17 mouse cellular contexts compared by ENCODE assay signal in genomic region chr1:81637357-81637756, GRCm38 (mm10).
"Had no signal": no experiment of that assay in that cellular context is flagged by ENCODE, and none has a peak within 500 bp of the region (broad histone marks: within the 10 kb centered on the region; RNA-seq: fewer than 3 reads in every experiment).

No protein-coding gene starts in this region.

- H3K4me3 ChIP-seq: neural tube, embryonic 12.5 days; neural tube, embryonic 13.5 days; neural tube, embryonic 15.5 days; stomach, embryonic 15.5 days had no signal

- H3K9ac ChIP-seq: neural tube, embryonic 12.5 days; neural tube, embryonic 13.5 days; neural tube, embryonic 15.5 days; stomach, embryonic 15.5 days had no signal

- H3K9me3 ChIP-seq: neural tube, embryonic 12.5 days; neural tube, embryonic 13.5 days; neural tube, embryonic 15.5 days; stomach, embryonic 15.5 days had no signal

- H3K4me2 ChIP-seq: neural tube, embryonic 12.5 days; neural tube, embryonic 13.5 days; neural tube, embryonic 15.5 days; stomach, embryonic 15.5 days had no signal

- H3K27ac ChIP-seq: neural tube, embryonic 12.5 days; neural tube, embryonic 13.5 days; neural tube, embryonic 15.5 days; stomach, embryonic 15.5 days; stomach, postnatal 0 days had no signal

- DNase-seq: retina, postnatal 1 day; right cerebral cortex, adult 18-20 months; right cerebral cortex, postnatal 14 days; right cerebral cortex, postnatal 25 days; right cerebral cortex, postnatal 4 days; spleen, adult 18-20 months; thymus, adult 18-20 months; thymus, adult 2 months; thymus, postnatal 14 days; thymus, postnatal 25 days; thymus, postnatal 36 days; thymus, postnatal 4 days had no signal

- H3K4me1 ChIP-seq: neural tube, embryonic 12.5 days; neural tube, embryonic 13.5 days; neural tube, embryonic 15.5 days; stomach, embryonic 15.5 days had no signal

- H3K36me3 ChIP-seq: neural tube, embryonic 12.5 days; neural tube, embryonic 13.5 days; neural tube, embryonic 15.5 days; stomach, embryonic 15.5 days had no signal

- H3K27me3 ChIP-seq: neural tube, embryonic 12.5 days; neural tube, embryonic 13.5 days; neural tube, embryonic 15.5 days; stomach, embryonic 15.5 days had no signal
